Mouse (Mus musculus) liver, embryonic 14.5 days (tissue): ENCODE results near the gene Polr2h. TPM values are rescaled to one million over a fixed set of nuclear protein-coding genes. Genes with fewer than 3 reads are reported as not detected.

Experiments used
- ATAC-seq: fragments of 200-750 bp; cut with Nextera tagmentation; 2 replicates; pipeline ENCODE4 v1.8.0; 2017; ENCODE audit warnings: moderate number of reproducible peaks, mild to moderate bottlenecking, moderate library complexity; ENCODE audit not compliant: insufficient read depth
- DNase-seq, 3 experiments: peaks; one replicate each; pipeline ENCODE4 v3.0.0-alpha.2; 2012 to 2013; ENCODE audit warnings: low read depth in 3 of 3, low spot score in 3 of 3
- H3K27ac ChIP-seq: fragments of 300-500 bp; sonication (generic); 2 replicates; pipeline ENCODE4 v1.5.1; 2014; ENCODE audit warnings: moderate library complexity, mild to moderate bottlenecking, control low read depth, inconsistent platforms
- H3K27me3 ChIP-seq: fragments of 300-500 bp; sonication (generic); 2 replicates; pipeline ENCODE4 v1.6.1; 2014; ENCODE audit warnings: mild to moderate bottlenecking, low read length, moderate library complexity; ENCODE audit not compliant: control insufficient read depth, insufficient read depth
- H3K36me3 ChIP-seq: fragments of 300-500 bp; sonication (generic); replicated peaks from 2 replicates; pipeline ENCODE4 v1.6.1; 2014; ENCODE audit warnings: low read depth; ENCODE audit not compliant: control insufficient read depth, insufficient read depth
- H3K4me1 ChIP-seq, 2 experiments: fragments of 200-500 bp in 1 of 2; fragments of 300-500 bp in 1 of 2; sonication (generic) in 1 of 2; replicated peaks; 2 replicates each; pipeline ENCODE4 v1.6.1; 2012 to 2014; ENCODE audit warnings: antibody characterized with exemption in 1 of 2, inconsistent platforms in 1 of 2, low read length in 1 of 2; ENCODE audit not compliant: control insufficient read depth in 2 of 2, insufficient read depth in 2 of 2
- H3K4me2 ChIP-seq: fragments of 300-500 bp; sonication (generic); 2 replicates; pipeline ENCODE4 v1.6.1; 2014; ENCODE audit warnings: low read depth, mild to moderate bottlenecking, control low read depth, moderate library complexity
- H3K4me3 ChIP-seq, 2 experiments: fragments of 200-500 bp in 1 of 2; fragments of 300-500 bp in 1 of 2; sonication (generic) in 1 of 2; 2 replicates each; pipeline ENCODE4 v1.5.1; 2012 to 2014; ENCODE audit warnings: low read depth in 2 of 2, low read length in 2 of 2, mild to moderate bottlenecking in 2 of 2, control low read depth in 1 of 2, inconsistent platforms in 1 of 2, moderate library complexity in 1 of 2; ENCODE audit not compliant: insufficient read depth in 1 of 2
- H3K9ac ChIP-seq: fragments of 300-500 bp; sonication (generic); replicated peaks from 2 replicates; pipeline ENCODE4 v1.6.1; 2014; ENCODE audit warnings: mild to moderate bottlenecking, control low read depth, moderate library complexity
- H3K9me3 ChIP-seq: fragments of 300-500 bp; sonication (generic); 2 replicates; pipeline ENCODE4 v1.6.1; 2016; ENCODE audit warnings: low read length, mixed read lengths; ENCODE audit not compliant: control insufficient read depth
- CTCF ChIP-seq: IDR thresholded peaks from 2 replicates; pipeline ENCODE4 v1.5.1; 2016; ENCODE audit warnings: antibody characterized with exemption, low read depth, control low read depth
- EP300 ChIP-seq: IDR thresholded peaks from 2 replicates; pipeline ENCODE4 v1.6.1; 2016; ENCODE audit warnings: antibody characterized with exemption, low read depth
- WGBS: fragments of 180-500 bp; shearing (Covaris S2); extraction: QIAGEN DNeasy Blood & Tissue Kit; methylation state at CpG from one replicate; pipeline ENCODE4 v1.1.7; 2014; ENCODE audit not compliant: insufficient replicate concordance; 5-methylcytosine and 5-hydroxymethylcytosine counted together
- polyA plus RNA-seq, 2 experiments: library from polyadenylated mRNA; depleted of rRNA in 1 of 2; stranded (reverse) in 1 of 2; unstranded in 1 of 2; fragments of >200 nt; fragmentation: Nextera tagmentation in 1 of 2; extraction: Ambion mirVana in 1 of 2; gene quantifications; 2 replicates each; pipeline versions ENCODE4 v1.2.1 to v1.2.3; 2012 to 2014

Polr2h gene
- polyA plus RNA-seq, 2 experiments, result 30.1 to 45.4 TPM

- no peak for TF ChIP-seq EP300
- no peak for TF ChIP-seq CTCF
- DNase-seq (no peak), ATAC-seq (no peak)
- no peaks in the 10 kb centered on the region; the same call in 1 of the 2 replicates for H3K27me3 ChIP-seq
- H3K9me3 ChIP-seq, result no peaks in the 10 kb centered on the region
- no peak overlapping the region for H3K9ac ChIP-seq
- H3K4me2 ChIP-seq, result no peak overlapping the region
- H3K36me3 ChIP-seq, result no peaks in the 10 kb centered on the region; the same call in none of the 2 replicates
- H3K4me1 ChIP-seq, result peaks cover 7 to 12% of the 10 kb centered on the region in 2 experiments
- H3K27ac ChIP-seq, result no peak overlapping the region
- WGBS, result 75% methylated on average over 10 of the region's 10 CpGs
- H3K4me3 ChIP-seq, result no peak overlapping the region
These were observed 4.3 kb downstream of the Polr2h start for GRCm38 (mm10) chr16:20721808-20722207.

- ATAC-seq (no peak), DNase-seq (no peak)
- Histone ChIP-seq H3K4me2 (no peak overlapping the region), H3K9ac (no peak overlapping the region), H3K4me3 (no peak overlapping the region), H3K27me3 (no peaks in the 10 kb centered on the region; the same call in 1 of the 2 replicates), H3K4me1 (peaks cover 7 to 9% of the 10 kb centered on the region in 2 experiments; a peak in 3 of 4 replicates), H3K9me3 (no peaks in the 10 kb centered on the region), H3K36me3 (no peaks in the 10 kb centered on the region; the same call in none of the 2 replicates), H3K27ac (no peak overlapping the region)
- TF ChIP-seq CTCF, result no peak
- TF ChIP-seq EP300, result no peak
- WGBS, result 69% methylated on average over 4 of the region's 4 CpGs
These were observed 5.3 kb downstream of the Polr2h start for GRCm38 (mm10) chr16:20722736-20723135.

GRCm38 (mm10) chr16:20723247-20723646 is 5.8 kb downstream of the Polr2h start:
- ATAC-seq (no peak), DNase-seq (no peak)
- Histone ChIP-seq H3K4me1 (peaks cover 5 to 9% of the 10 kb centered on the region in 2 experiments; a peak in 3 of 4 replicates), H3K4me2 (no peak overlapping the region), H3K27ac (no peak overlapping the region), H3K9me3 (no peaks in the 10 kb centered on the region), H3K36me3 (no peaks in the 10 kb centered on the region; the same call in none of the 2 replicates), H3K4me3 (no peak overlapping the region), H3K9ac (no peak overlapping the region), H3K27me3 (no peaks in the 10 kb centered on the region; the same call in 1 of the 2 replicates)
- 57% methylated on average over 4 of the region's 4 CpGs for WGBS
- TF ChIP-seq EP300 (no peak), CTCF (no peak)

GRCm38 (mm10) chr16:20724338-20724748 is 6.9 kb downstream of the Polr2h start:
- Histone ChIP-seq H3K9me3 (no peaks in the 10 kb centered on the region), H3K27ac (no peak overlapping the region), H3K36me3 (no peaks in the 10 kb centered on the region; the same call in none of the 2 replicates), H3K9ac (no peak overlapping the region), H3K4me1 (peaks cover 0 to 4% of the 10 kb centered on the region in 2 experiments; a peak in 1 of 4 replicates), H3K4me3 (no peak overlapping the region), H3K27me3 (no peaks in the 10 kb centered on the region; the same call in 1 of the 2 replicates), H3K4me2 (no peak overlapping the region)
- TF ChIP-seq EP300 (no peak), CTCF (peak; percentile 87)
- ATAC-seq, result peak; percentile 53
- DNase-seq, result no peak
- WGBS, result 25% methylated on average over 5 of the region's 5 CpGs

- 75% methylated on average over 7 of the region's 7 CpGs for WGBS
- no peak for ATAC-seq
- Histone ChIP-seq H3K4me1 (peaks cover 0 to 5% of the 10 kb centered on the region in 2 experiments; a peak in 1 of 4 replicates), H3K27ac (no peak overlapping the region), H3K9me3 (no peaks in the 10 kb centered on the region), H3K9ac (no peak overlapping the region), H3K4me3 (no peak overlapping the region), H3K36me3 (no peaks in the 10 kb centered on the region; the same call in none of the 2 replicates), H3K4me2 (no peak overlapping the region), H3K27me3 (no peaks in the 10 kb centered on the region; the same call in 1 of the 2 replicates)
- DNase-seq, result no peak
- no peak for TF ChIP-seq EP300
- no peak for TF ChIP-seq CTCF
These were observed 7.9 kb downstream of the Polr2h start for GRCm38 (mm10) chr16:20725321-20725720.
